Mouse (Mus musculus) MEL (cell line): ENCODE results near the gene Grik4.

Experiments used
- CHD2 ChIP-seq: IDR thresholded peaks from 2 replicates; pipeline ENCODE4 v1.6.1; 2011; ENCODE audit warnings: low read length, improper control_type of control experiment
- CTCF ChIP-seq, 3 experiments: IDR thresholded peaks in 2 of 3; conservative IDR thresholded peaks in 1 of 3; 2 replicates each; pipeline ENCODE4 v1.5.1; 2011 to 2012; ENCODE audit warnings: low read length in 3 of 3, low read depth in 2 of 3, mild to moderate bottlenecking in 2 of 3, improper control_type of control experiment in 1 of 3, inconsistent platforms in 1 of 3, mixed read lengths in 1 of 3, moderate library complexity in 1 of 3; ENCODE audit not compliant: control insufficient read depth in 1 of 3, insufficient read depth in 1 of 3, poor library complexity in 1 of 3, severe bottlenecking in 1 of 3
- E2F4 ChIP-seq: IDR thresholded peaks from 2 replicates; pipeline ENCODE4 v1.6.1; 2011; ENCODE audit warnings: low read depth, low read length, improper control_type of control experiment, borderline replicate concordance
- EP300 ChIP-seq, 2 experiments: IDR thresholded peaks; 2 replicates each; pipeline ENCODE4 v1.6.1; 2011; ENCODE audit warnings: improper control_type of control experiment in 2 of 2, low read length in 2 of 2, low read depth in 1 of 2, mild to moderate bottlenecking in 1 of 2
- GATA1 ChIP-seq: IDR thresholded peaks from 2 replicates; pipeline ENCODE4 v1.6.1; 2011; ENCODE audit warnings: low read depth, low read length, improper control_type of control experiment
- MAFK ChIP-seq: IDR thresholded peaks from 2 replicates; pipeline ENCODE4 v1.6.1; 2011; ENCODE audit warnings: low read depth, mild to moderate bottlenecking, low read length, improper control_type of control experiment, borderline replicate concordance
- MAX ChIP-seq: IDR thresholded peaks from 2 replicates; pipeline ENCODE4 v1.6.1; 2011; ENCODE audit warnings: low read length, improper control_type of control experiment
- POLR2A ChIP-seq, 2 experiments: IDR thresholded peaks; 2 replicates each; pipeline ENCODE4 v1.6.1; 2011 to 2012; ENCODE audit warnings: low read length in 2 of 2, mild to moderate bottlenecking in 2 of 2, control low read depth in 1 of 2, improper control_type of control experiment in 1 of 2, low read depth in 1 of 2, moderate library complexity in 1 of 2; ENCODE audit not compliant: control insufficient read depth in 1 of 2, insufficient read depth in 1 of 2, poor library complexity in 1 of 2
- POLR2AphosphoS5 ChIP-seq: IDR thresholded peaks from 2 replicates; pipeline ENCODE4 v1.6.1; 2012; ENCODE audit warnings: low read depth, borderline replicate concordance, mild to moderate bottlenecking, inconsistent platforms, low read length, moderate library complexity, mixed read lengths
- UBTF ChIP-seq: IDR thresholded peaks from 2 replicates; pipeline ENCODE4 v1.6.1; 2012; ENCODE audit warnings: low read depth, mild to moderate bottlenecking, inconsistent platforms, low read length, improper control_type of control experiment, moderate library complexity, borderline replicate concordance; ENCODE audit not compliant: insufficient read depth
- USF1 ChIP-seq: IDR thresholded peaks from 2 replicates; pipeline ENCODE4 v1.6.1; 2014; ENCODE audit warnings: low read depth, mild to moderate bottlenecking, inconsistent platforms, low read length, improper control_type of control experiment, moderate library complexity
- ZMIZ1 ChIP-seq: IDR thresholded peaks from 2 replicates; pipeline ENCODE4 v1.6.1; 2012; ENCODE audit warnings: low read depth, mild to moderate bottlenecking, inconsistent platforms, low read length, improper control_type of control experiment, moderate library complexity

GRCm38 (mm10) chr9:42722501-42722900, 221.8 kb downstream of the Grik4 start:
- TF ChIP-seq USF1, result no peak
- TF ChIP-seq POLR2AphosphoS5, result no peak
- no peak for TF ChIP-seq UBTF
- TF ChIP-seq POLR2A (IDR thresholded peaks at IDR 0.05; ENCODE audit: control insufficient read depth in 1 of 2, insufficient read depth in 1 of 2, low read depth in 1 of 2, low read length in 2 of 2, poor library complexity in 1 of 2), result no peak
- no peak for TF ChIP-seq GATA1
- no peak for TF ChIP-seq CTCF (IDR thresholded peaks at IDR 0.05 in 2 of 3, conservative IDR thresholded peaks at IDR 0.05 in 1 of 3; ENCODE audit: control insufficient read depth in 1 of 3, insufficient read depth in 1 of 3, low read depth in 2 of 3, low read length in 3 of 3, poor library complexity in 1 of 3, severe bottlenecking in 1 of 3)
- no peak for TF ChIP-seq CHD2
- no peak for TF ChIP-seq MAX
- TF ChIP-seq MAFK, result no peak
- TF ChIP-seq EP300 (IDR thresholded peaks at IDR 0.05; ENCODE audit: low read depth in 1 of 2, low read length in 2 of 2), result no peak
- TF ChIP-seq ZMIZ1, result no peak
- no peak for TF ChIP-seq E2F4
